Mouse (Mus musculus) stomach, embryonic 14.5 days (tissue): ENCODE data around the gene Nfatc2. TPM values are rescaled to one million over a fixed set of nuclear protein-coding genes. Genes with fewer than 3 reads are reported as not detected.

ENCODE experiments used
- ATAC-seq: fragments of 200-750 bp; cut with Nextera tagmentation; 2 replicates; pipeline ENCODE4 v1.8.0; 2017; ENCODE audit warnings: low read depth, moderate TSS enrichment; ENCODE audit not compliant: insufficient number of reproducible peaks, insufficient read depth, low FRiP score
- H3K27ac ChIP-seq: fragments of 300-500 bp; sonication (generic); 2 replicates; pipeline ENCODE4 v1.5.1; 2014; ENCODE audit warnings: mild to moderate bottlenecking, low read length, moderate library complexity, mixed read lengths
- H3K27me3 ChIP-seq: fragments of 300-500 bp; sonication (generic); 2 replicates; pipeline ENCODE4 v1.6.1; 2014; ENCODE audit warnings: low read length, control low read depth, mixed read lengths; ENCODE audit not compliant: control insufficient read depth, insufficient read depth
- H3K36me3 ChIP-seq: fragments of 300-500 bp; sonication (generic); 2 replicates; pipeline ENCODE4 v1.6.1; 2014; ENCODE audit warnings: mild to moderate bottlenecking, control low read depth, low read length, moderate library complexity, mixed read lengths; ENCODE audit not compliant: control insufficient read depth, insufficient read depth
- H3K4me1 ChIP-seq: fragments of 300-500 bp; sonication (generic); 2 replicates; pipeline ENCODE4 v1.6.1; 2014; ENCODE audit warnings: low read length, control low read depth, mixed read lengths; ENCODE audit not compliant: control insufficient read depth, insufficient read depth
- H3K4me2 ChIP-seq: fragments of 300-500 bp; sonication (generic); replicated peaks from 2 replicates; pipeline ENCODE4 v1.6.1; 2014; ENCODE audit warnings: low read depth, low read length, control low read depth
- H3K4me3 ChIP-seq: fragments of 300-500 bp; sonication (generic); 2 replicates; pipeline ENCODE4 v1.5.1; 2014; ENCODE audit warnings: low read depth, low read length, control low read depth
- H3K9ac ChIP-seq: fragments of 300-500 bp; sonication (generic); replicated peaks from 2 replicates; pipeline ENCODE4 v1.6.1; 2014; ENCODE audit warnings: low read depth, mild to moderate bottlenecking, control low read depth, low read length, moderate library complexity, mixed read lengths
- H3K9me3 ChIP-seq: fragments of 300-500 bp; sonication (generic); 2 replicates; pipeline ENCODE4 v1.6.1; 2016; ENCODE audit warnings: low read depth, low read length, control low read depth; ENCODE audit not compliant: control insufficient read depth
- WGBS: fragments of 180-500 bp; shearing (Covaris S2); extraction: QIAGEN DNeasy Blood & Tissue Kit; methylation state at CpG from one replicate; pipeline ENCODE4 v1.1.7; 2014; 5-methylcytosine and 5-hydroxymethylcytosine counted together
- polyA plus RNA-seq: library from polyadenylated mRNA; unstranded; fragments of >200 nt; fragmentation: Nextera tagmentation; extraction: Ambion mirVana; gene quantifications from 2 replicates; pipeline ENCODE4 v1.2.1, GENCODE M21; 2014

Nfatc2 gene
- polyA plus RNA-seq, 1 experiment from 2014 or later = 3.5 TPM

GRCm38 (mm10) chr2:168500750-168501149 lies 100.7 kb downstream of the Nfatc2 start:
- no peaks in the 10 kb centered on the region for H3K9me3 ChIP-seq
- WGBS = 80% methylated on average over 6 of the region's 6 CpGs
- no peak overlapping the region for H3K27ac ChIP-seq
- no peaks in the 10 kb centered on the region for H3K4me1 ChIP-seq
- no peak overlapping the region for H3K4me3 ChIP-seq
- no peak overlapping the region for H3K9ac ChIP-seq
- no peaks in the 10 kb centered on the region for H3K27me3 ChIP-seq
- H3K4me2 ChIP-seq = no peak overlapping the region
- ATAC-seq = no peak
- no peaks in the 10 kb centered on the region for H3K36me3 ChIP-seq

GRCm38 (mm10) chr2:168500244-168500643 lies 101.2 kb downstream of the Nfatc2 start:
- Histone ChIP-seq H3K36me3 (no peaks in the 10 kb centered on the region), H3K27me3 (no peaks in the 10 kb centered on the region), H3K27ac (no peak overlapping the region), H3K4me1 (no peaks in the 10 kb centered on the region), H3K4me3 (no peak overlapping the region), H3K9ac (no peak overlapping the region), H3K4me2 (no peak overlapping the region), H3K9me3 (no peaks in the 10 kb centered on the region)
- no peak for ATAC-seq
- WGBS = 82% methylated on average over 6 of the region's 6 CpGs

- Histone ChIP-seq H3K9me3 (no peaks in the 10 kb centered on the region), H3K4me1 (no peaks in the 10 kb centered on the region), H3K36me3 (no peaks in the 10 kb centered on the region), H3K4me2 (no peak overlapping the region), H3K27ac (no peak overlapping the region), H3K4me3 (no peak overlapping the region), H3K27me3 (no peaks in the 10 kb centered on the region), H3K9ac (no peak overlapping the region)
- no peak for ATAC-seq
- 51% methylated on average over 7 of the region's 7 CpGs for WGBS
Observed at GRCm38 (mm10) chr2:168491791-168492190, 109.7 kb downstream of the Nfatc2 start.

- no peaks in the 10 kb centered on the region for H3K4me1 ChIP-seq
- H3K4me2 ChIP-seq = no peak overlapping the region
- H3K27ac ChIP-seq = no peak overlapping the region
- H3K4me3 ChIP-seq = no peak overlapping the region
- 91% methylated on average over 13 of the region's 13 CpGs for WGBS
- no peaks in the 10 kb centered on the region for H3K36me3 ChIP-seq
- no peaks in the 10 kb centered on the region for H3K27me3 ChIP-seq
- H3K9ac ChIP-seq = no peak overlapping the region
- ATAC-seq = no peak
- H3K9me3 ChIP-seq = no peaks in the 10 kb centered on the region
Observed at GRCm38 (mm10) chr2:168489953-168490352, 111.5 kb downstream of the Nfatc2 start.

- Histone ChIP-seq H3K27me3 (no peaks in the 10 kb centered on the region), H3K9me3 (no peaks in the 10 kb centered on the region), H3K4me2 (no peak overlapping the region), H3K36me3 (no peaks in the 10 kb centered on the region), H3K4me3 (no peak overlapping the region), H3K9ac (no peak overlapping the region), H3K4me1 (no peaks in the 10 kb centered on the region), H3K27ac (no peak overlapping the region)
- 65% methylated on average over 11 of the region's 11 CpGs for WGBS
- ATAC-seq = no peak
Observed at GRCm38 (mm10) chr2:168488158-168488925, 113.1 kb downstream of the Nfatc2 start.

GRCm38 (mm10) chr2:168481121-168481520 lies 120.3 kb downstream of the Nfatc2 start:
- Histone ChIP-seq H3K9ac (no peak overlapping the region), H3K36me3 (no peaks in the 10 kb centered on the region), H3K4me2 (no peak overlapping the region), H3K27ac (no peak overlapping the region), H3K4me1 (no peaks in the 10 kb centered on the region), H3K27me3 (no peaks in the 10 kb centered on the region), H3K9me3 (no peaks in the 10 kb centered on the region), H3K4me3 (no peak overlapping the region)
- ATAC-seq = no peak
- WGBS = 83% methylated on average over 14 of the region's 14 CpGs

- no peak for ATAC-seq
- Histone ChIP-seq H3K36me3 (no peaks in the 10 kb centered on the region), H3K4me1 (no peaks in the 10 kb centered on the region), H3K9ac (no peak overlapping the region), H3K4me3 (no peak overlapping the region), H3K27me3 (no peaks in the 10 kb centered on the region), H3K27ac (no peak overlapping the region), H3K4me2 (no peak overlapping the region), H3K9me3 (no peaks in the 10 kb centered on the region)
- WGBS = 80% methylated on average over 6 of the region's 6 CpGs
Observed at GRCm38 (mm10) chr2:168480692-168481091, 120.8 kb downstream of the Nfatc2 start.

- Histone ChIP-seq H3K4me2 (no peak overlapping the region), H3K9me3 (no peaks in the 10 kb centered on the region), H3K36me3 (no peaks in the 10 kb centered on the region), H3K27me3 (no peaks in the 10 kb centered on the region), H3K4me3 (no peak overlapping the region), H3K9ac (no peak overlapping the region), H3K4me1 (no peaks in the 10 kb centered on the region), H3K27ac (no peak overlapping the region)
- ATAC-seq = no peak
- 86% methylated on average over 15 of the region's 15 CpGs for WGBS
Observed at GRCm38 (mm10) chr2:168479930-168480329, 121.5 kb downstream of the Nfatc2 start.

- Histone ChIP-seq H3K9me3 (no peaks in the 10 kb centered on the region), H3K27me3 (no peaks in the 10 kb centered on the region), H3K4me1 (no peaks in the 10 kb centered on the region), H3K4me3 (no peak overlapping the region), H3K27ac (no peak overlapping the region; the same call in 1 of the 2 replicates), H3K36me3 (no peaks in the 10 kb centered on the region), H3K9ac (no peak overlapping the region), H3K4me2 (no peak overlapping the region)
- ATAC-seq = no peak
- 57% methylated on average over 7 of the region's 7 CpGs for WGBS
Observed at GRCm38 (mm10) chr2:168478431-168478830, 123.0 kb downstream of the Nfatc2 start.
